Mouse (Mus musculus) embryonic facial prominence, embryonic 11.5 days (tissue): ENCODE results near the gene Hba-x. TPM values are rescaled to one million over a fixed set of nuclear protein-coding genes. Genes with fewer than 3 reads are reported as not detected.
A peak's percentile ranks its signal among the peaks of the same experiment; 100 is the strongest.

ENCODE experiments used
- ATAC-seq: fragments of 200-750 bp; cut with Nextera tagmentation; replicated peaks from 2 replicates; pipeline ENCODE4 v1.8.0; 2017; ENCODE audit warnings: low read depth; ENCODE audit not compliant: insufficient number of reproducible peaks, low FRiP score, low TSS enrichment
- DNase-seq: peaks from one replicate; pipeline ENCODE4 v3.0.0-alpha.2; 2015; ENCODE audit warnings: low spot score
- H3K27ac ChIP-seq: fragments of 300-500 bp; sonication (generic); replicated peaks from 2 replicates; pipeline ENCODE4 v1.5.1; 2014; ENCODE audit warnings: mild to moderate bottlenecking, low read depth, low read length, control low read depth
- H3K27me3 ChIP-seq: fragments of 300-500 bp; sonication (generic); 2 replicates; pipeline ENCODE4 v1.6.1; 2014; ENCODE audit warnings: mild to moderate bottlenecking, low read length, moderate library complexity, mixed read lengths; ENCODE audit not compliant: control insufficient read depth, insufficient read depth
- H3K36me3 ChIP-seq: fragments of 300-500 bp; sonication (generic); replicated peaks from 2 replicates; pipeline ENCODE4 v1.6.1; 2014; ENCODE audit warnings: low read depth, mild to moderate bottlenecking, low read length, moderate library complexity, mixed read lengths; ENCODE audit not compliant: control insufficient read depth, insufficient read depth
- H3K4me1 ChIP-seq: fragments of 300-500 bp; sonication (generic); 2 replicates; pipeline ENCODE4 v1.6.1; 2014; ENCODE audit warnings: low read length, mixed read lengths; ENCODE audit not compliant: control insufficient read depth, insufficient read depth
- H3K4me2 ChIP-seq: fragments of 300-500 bp; sonication (generic); 2 replicates; pipeline ENCODE4 v1.6.1; 2014; ENCODE audit warnings: low read depth, mild to moderate bottlenecking, control low read depth, low read length, moderate library complexity
- H3K4me3 ChIP-seq: fragments of 300-500 bp; sonication (generic); 2 replicates; pipeline ENCODE4 v1.5.1; 2014; ENCODE audit warnings: low read depth, low read length, control low read depth
- H3K9ac ChIP-seq: fragments of 300-500 bp; sonication (generic); replicated peaks from 2 replicates; pipeline ENCODE4 v1.6.1; 2014; ENCODE audit warnings: mild to moderate bottlenecking, control low read depth, low read length
- H3K9me3 ChIP-seq: fragments of 300-500 bp; sonication (generic); replicated peaks from 2 replicates; pipeline ENCODE4 v1.6.1; 2016; ENCODE audit warnings: mild to moderate bottlenecking, low read length, inconsistent platforms, mixed read lengths; ENCODE audit not compliant: control insufficient read depth
- whole genome bisulfite sequencing: fragments of 180-500 bp; shearing (Covaris S2); extraction: QIAGEN DNeasy Blood & Tissue Kit; methylation state at CpG from one replicate; pipeline ENCODE4 v1.1.7; 2014; 5-methylcytosine and 5-hydroxymethylcytosine counted together
- polyA plus RNA-seq: library from polyadenylated mRNA; unstranded; fragments of >200 nt; fragmentation: Nextera tagmentation; extraction: Ambion mirVana; gene quantifications from 2 replicates; pipeline ENCODE4 v1.2.1, GENCODE M21; 2014

Gene Hba-x
- polyA plus RNA-seq, 1 experiment from 2014 or later = 2,193 TPM

GRCm38 (mm10) chr11:32303455-32303854, 27.3 kb downstream of the Hba-x start:
- no peak overlapping the region for H3K27ac ChIP-seq
- H3K4me3 ChIP-seq = no peak overlapping the region
- 94% methylated on average over 1 of the region's 1 CpGs for WGBS
- DNase-seq (no peak), ATAC-seq (no peak)
- H3K4me1 ChIP-seq = no peaks in the 10 kb centered on the region
- no peaks in the 10 kb centered on the region for H3K9me3 ChIP-seq
- H3K4me2 ChIP-seq = no peak overlapping the region
- H3K36me3 ChIP-seq = no peaks in the 10 kb centered on the region
- no peaks in the 10 kb centered on the region for H3K27me3 ChIP-seq
- no peak overlapping the region for H3K9ac ChIP-seq

- WGBS = 76% methylated on average over 1 of the region's 1 CpGs
- no peak overlapping the region for H3K27ac ChIP-seq
- no peaks in the 10 kb centered on the region for H3K36me3 ChIP-seq
- no peaks in the 10 kb centered on the region for H3K27me3 ChIP-seq
- no peak for DNase-seq
- H3K4me2 ChIP-seq = no peak overlapping the region
- ATAC-seq = no peak
- no peak overlapping the region for H3K9ac ChIP-seq
- H3K4me1 ChIP-seq = no peaks in the 10 kb centered on the region
- no peaks in the 10 kb centered on the region for H3K9me3 ChIP-seq
- no peak overlapping the region for H3K4me3 ChIP-seq
Measured at GRCm38 (mm10) chr11:32307006-32307405, 30.8 kb downstream of the Hba-x start.

DNA sequence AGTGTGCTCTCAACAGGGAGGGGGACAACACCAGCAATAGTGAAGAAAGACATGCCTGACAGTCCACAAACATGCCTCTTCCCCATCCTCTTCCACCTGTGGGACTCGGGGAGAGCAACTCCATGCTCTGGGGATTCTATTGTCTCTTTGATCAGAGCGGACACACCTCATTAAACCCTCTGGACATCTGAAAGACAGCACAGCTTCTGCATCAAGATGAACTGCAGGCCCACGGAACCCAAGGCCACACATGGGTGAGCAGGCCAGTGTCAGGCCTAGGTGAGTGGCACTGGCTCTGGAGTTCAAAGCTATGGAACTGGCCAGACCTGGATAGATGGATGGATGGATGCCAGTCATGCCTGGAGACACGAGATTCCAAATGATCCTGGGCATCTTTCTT, 33.2 kb downstream of the Hba-x start:
- 60% methylated on average over 4 of the region's 4 CpGs for WGBS
- Histone ChIP-seq H3K27ac (no peak overlapping the region), H3K36me3 (no peaks in the 10 kb centered on the region), H3K4me2 (no peak overlapping the region), H3K4me3 (no peak overlapping the region), H3K4me1 (no peaks in the 10 kb centered on the region), H3K9ac (no peak overlapping the region), H3K9me3 (no peaks in the 10 kb centered on the region), H3K27me3 (no peaks in the 10 kb centered on the region)
- DNase-seq (no peak), ATAC-seq (no peak)

DNA sequence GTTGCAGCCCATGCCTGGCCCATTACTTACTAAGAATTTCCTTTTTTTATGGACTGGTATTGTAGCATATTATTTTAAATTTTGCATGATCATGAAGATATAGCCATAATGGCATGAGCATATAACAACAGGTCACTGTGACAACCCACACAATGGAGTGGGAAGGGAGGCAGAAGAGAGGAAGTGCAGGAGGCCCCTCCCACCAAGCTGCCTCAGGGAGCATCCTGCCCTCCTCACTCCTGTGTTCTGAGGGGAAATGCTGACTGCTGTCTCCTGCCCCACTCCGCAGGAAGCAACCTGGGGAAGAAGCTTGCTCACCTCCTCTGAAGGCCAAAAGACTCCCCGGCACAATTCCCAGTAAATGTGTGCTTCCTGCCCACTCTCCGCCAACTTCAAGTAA, 33.7 kb downstream of the Hba-x start:
- ATAC-seq (no peak), DNase-seq (no peak)
- no peaks in the 10 kb centered on the region for H3K36me3 ChIP-seq
- no peak overlapping the region for H3K4me3 ChIP-seq
- H3K9me3 ChIP-seq = no peaks in the 10 kb centered on the region
- H3K4me2 ChIP-seq = no peak overlapping the region
- WGBS = 73% methylated on average over 3 of the region's 3 CpGs
- H3K27ac ChIP-seq = no peak overlapping the region
- H3K4me1 ChIP-seq = no peaks in the 10 kb centered on the region
- no peak overlapping the region for H3K9ac ChIP-seq
- H3K27me3 ChIP-seq = no peaks in the 10 kb centered on the region

GRCm38 (mm10) chr11:32316009-32316408, 39.8 kb downstream of the Hba-x start:
- H3K9me3 ChIP-seq = no peaks in the 10 kb centered on the region
- no peak for DNase-seq
- H3K4me1 ChIP-seq = no peaks in the 10 kb centered on the region
- no peak overlapping the region for H3K9ac ChIP-seq
- no peak overlapping the region for H3K4me3 ChIP-seq
- WGBS = 78% methylated on average over 3 of the region's 3 CpGs
- no peaks in the 10 kb centered on the region for H3K36me3 ChIP-seq
- H3K27ac ChIP-seq = no peak overlapping the region
- no peaks in the 10 kb centered on the region for H3K27me3 ChIP-seq
- no peak overlapping the region for H3K4me2 ChIP-seq
- ATAC-seq = no peak

- no peaks in the 10 kb centered on the region for H3K9me3 ChIP-seq
- WGBS = 64% methylated on average over 11 of the region's 11 CpGs
- H3K4me3 ChIP-seq = no peak overlapping the region
- H3K36me3 ChIP-seq = no peaks in the 10 kb centered on the region
- no peaks in the 10 kb centered on the region for H3K4me1 ChIP-seq
- no peak overlapping the region for H3K27ac ChIP-seq
- no peak overlapping the region for H3K4me2 ChIP-seq
- DNase-seq (no peak), ATAC-seq (no peak)
- no peaks in the 10 kb centered on the region for H3K27me3 ChIP-seq
- no peak overlapping the region for H3K9ac ChIP-seq
Measured at GRCm38 (mm10) chr11:32320507-32321195, 44.5 kb downstream of the Hba-x start.

DNA sequence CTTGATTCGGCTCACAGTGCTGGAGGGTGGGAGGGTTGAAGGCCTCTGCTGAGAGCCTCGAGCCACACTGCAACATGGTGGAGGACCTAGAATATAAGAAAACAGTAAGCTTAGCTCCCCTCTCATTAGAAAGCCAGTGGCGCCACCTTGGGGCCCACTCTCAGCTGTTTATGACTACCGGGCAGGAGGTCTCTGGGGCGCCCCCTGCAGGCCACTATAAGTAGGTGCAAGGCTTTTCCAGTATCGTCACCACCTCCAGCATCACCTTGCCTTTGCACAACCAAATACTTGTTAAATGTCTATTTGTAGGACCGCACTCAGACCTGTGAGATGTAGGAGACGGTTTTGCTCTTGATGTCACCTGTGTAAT, 45.0 kb downstream of the Hba-x start:
- no peak overlapping the region for H3K27ac ChIP-seq
- ATAC-seq (no peak), DNase-seq (peak; percentile 66)
- no peaks in the 10 kb centered on the region for H3K4me1 ChIP-seq
- H3K27me3 ChIP-seq = no peaks in the 10 kb centered on the region
- no peaks in the 10 kb centered on the region for H3K9me3 ChIP-seq
- no peak overlapping the region for H3K4me3 ChIP-seq
- no peak overlapping the region for H3K9ac ChIP-seq
- H3K4me2 ChIP-seq = no peak overlapping the region
- H3K36me3 ChIP-seq = no peaks in the 10 kb centered on the region
- 32% methylated on average over 8 of the region's 8 CpGs for WGBS

- H3K36me3 ChIP-seq = no peaks in the 10 kb centered on the region
- no peak overlapping the region for H3K4me2 ChIP-seq
- WGBS = 10% methylated on average over 15 of the region's 15 CpGs
- no peaks in the 10 kb centered on the region for H3K9me3 ChIP-seq
- peak; percentile 95 for ATAC-seq
- H3K4me3 ChIP-seq = no peak overlapping the region
- H3K27ac ChIP-seq = no peak overlapping the region
- H3K9ac ChIP-seq = no peak overlapping the region
- no peaks in the 10 kb centered on the region for H3K4me1 ChIP-seq
- no peaks in the 10 kb centered on the region for H3K27me3 ChIP-seq
- DNase-seq = peak; percentile 93
Measured at GRCm38 (mm10) chr11:32324609-32325008, 48.4 kb downstream of the Hba-x start.
